Mouse (Mus musculus): ENCODE data around the gene Trim28.

- TF ChIP-seq CTCF (IDR thresholded peaks at IDR 0.05; ENCODE audit: low read depth) (no peak), EP300 (IDR thresholded peaks at IDR 0.05; ENCODE audit: low read depth) (no peak)
These were observed 26.7 kb downstream of the Trim28 start for GRCm38 (mm10) chr7:13025511-13026112.

Measured in liver, embryonic 14.5 days (tissue).